Mouse (Mus musculus): ENCODE measurements at regions not wholly inside any gene's neighbourhood (a gene's known extent, or its start where the extent isn't known, plus 50 kb on each side); places are given as distances from the start of the nearest gene placed in this dataset.

DNA sequence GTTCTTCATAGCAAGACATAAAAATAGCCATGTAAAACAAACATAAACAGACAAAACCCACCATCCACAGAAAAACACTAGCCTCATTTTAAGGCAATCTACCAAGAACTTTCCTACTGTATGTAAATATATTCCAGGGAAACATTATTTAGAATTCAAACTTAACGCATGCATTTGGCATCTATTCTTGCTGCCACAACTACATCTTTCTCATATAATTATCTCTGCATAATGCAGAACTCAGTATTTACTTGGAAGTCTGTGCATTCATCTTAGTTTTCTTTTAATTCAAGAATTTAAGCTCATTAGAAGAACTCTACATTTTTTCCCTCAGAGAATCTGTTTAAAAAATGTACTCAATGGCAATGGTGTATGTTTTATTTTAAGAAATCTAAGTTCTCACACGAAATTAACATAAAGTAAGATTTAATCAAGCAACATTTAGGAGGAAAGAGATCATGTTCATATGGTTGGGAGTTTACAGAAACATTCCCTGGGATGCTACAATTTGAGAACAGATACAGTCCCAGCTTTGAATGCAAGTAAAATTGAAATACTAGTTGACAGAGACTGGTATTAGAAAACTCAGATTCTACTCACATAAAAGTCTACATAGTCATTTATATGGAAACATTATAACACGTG is 1114.7 kb downstream of the Sorcs1 start:
- no peak for ATAC-seq (ENCODE audit: low FRiP score)
- no peak overlapping the region for H3K9ac ChIP-seq
- DNase-seq (ENCODE audit: low spot score), result no peak

DNA sequence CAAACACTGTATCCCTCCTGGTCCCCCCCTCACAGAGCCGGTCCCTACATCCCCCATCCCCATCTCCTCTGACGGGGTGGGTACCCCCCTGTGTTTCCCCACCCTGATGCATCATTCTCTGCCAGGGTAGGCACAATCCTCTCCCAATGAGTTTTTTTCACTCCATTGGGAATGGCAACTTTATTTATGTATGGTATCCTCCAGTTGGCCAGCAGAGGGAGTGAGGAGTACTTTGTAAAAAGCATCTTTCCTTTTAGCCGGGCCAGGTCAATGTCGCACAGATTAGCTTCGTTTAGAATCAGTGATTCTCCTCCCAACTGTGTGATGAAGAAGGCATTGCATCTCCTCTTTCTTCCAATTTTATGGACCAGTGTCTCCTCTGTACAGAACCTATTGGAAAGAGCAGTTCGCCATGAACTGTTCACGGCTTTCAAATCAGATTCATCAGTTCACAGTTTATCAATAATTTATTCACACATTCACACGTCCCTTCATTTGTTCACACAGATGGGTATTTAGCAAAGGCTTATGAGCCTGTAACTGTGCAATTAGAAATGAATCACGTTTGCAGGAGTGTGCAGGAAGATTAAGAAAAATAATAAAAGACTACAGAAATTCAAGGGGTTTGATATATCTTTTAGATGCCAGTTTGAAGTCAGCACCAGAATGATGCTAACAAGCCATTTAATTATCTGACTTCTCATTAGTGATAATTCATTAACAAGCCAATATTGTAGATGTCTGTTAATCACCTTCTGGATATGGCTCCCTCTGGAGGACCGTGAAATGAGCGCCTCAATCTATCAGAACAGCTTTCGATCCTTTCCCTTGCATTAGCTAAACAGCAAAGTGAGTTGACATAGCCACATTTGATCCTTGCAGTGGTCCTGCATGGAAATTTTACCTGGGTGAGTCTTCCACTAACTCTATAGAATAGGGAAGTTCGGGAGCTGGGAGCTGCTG is 1138.7 kb downstream of the Sorcs1 start:
- H3K4me2 ChIP-seq (replicated peaks), result 0 out of 2 replicates have a peak overlapping the region, but pooled peaks have one; percentile 4

More for the DNA sequence above, 1114.7 kb downstream of the Sorcs1 start:
- no peak overlapping the region for H3K27ac ChIP-seq
- no peaks in the 10 kb centered on the region for H3K36me3 ChIP-seq (replicated peaks; ENCODE audit: control insufficient read depth, insufficient read depth)
- H3K4me1 ChIP-seq (replicated peaks; ENCODE audit: control insufficient read depth, insufficient read depth, low read length), result no peaks in the 10 kb centered on the region
- no peaks in the 10 kb centered on the region for H3K27me3 ChIP-seq (ENCODE audit: control insufficient read depth, insufficient read depth, low read length)
- H3K4me2 ChIP-seq (replicated peaks), result no peak overlapping the region
- WGBS, result 69% methylated on average over 3 of the region's 3 CpGs
- no peak overlapping the region for H3K4me3 ChIP-seq (replicated peaks; ENCODE audit: low read length)
- H3K9me3 ChIP-seq (ENCODE audit: control insufficient read depth, low read length), result no peaks in the 10 kb centered on the region

More for the DNA sequence above, 1138.7 kb downstream of the Sorcs1 start:
- H3K4me3 ChIP-seq (replicated peaks; ENCODE audit: low read length), result no peak overlapping the region
- ATAC-seq (ENCODE audit: low FRiP score) (0 out of 2 replicates have a peak, but pooled peaks have one; percentile 48), DNase-seq (ENCODE audit: low spot score) (peak; percentile 73)
- H3K27me3 ChIP-seq (ENCODE audit: control insufficient read depth, insufficient read depth, low read length), result no peaks in the 10 kb centered on the region
- no peaks in the 10 kb centered on the region for H3K9me3 ChIP-seq (ENCODE audit: control insufficient read depth, low read length)
- 54% methylated on average over 13 of the region's 13 CpGs for WGBS
- no peaks in the 10 kb centered on the region for H3K36me3 ChIP-seq (replicated peaks; ENCODE audit: control insufficient read depth, insufficient read depth)
- H3K9ac ChIP-seq, result no peak overlapping the region
- H3K27ac ChIP-seq, result no peak overlapping the region
- H3K4me1 ChIP-seq (replicated peaks; ENCODE audit: control insufficient read depth, insufficient read depth, low read length), result no peaks in the 10 kb centered on the region

All from hindbrain, embryonic 14.5 days (tissue).